Mouse (Mus musculus) spleen, adult 2 months (tissue): Measurements from ENCODE around the gene Vipr2.

ENCODE experiments used
- CTCF ChIP-seq: fragments of 200-500 bp; IDR thresholded peaks from 2 replicates; pipeline ENCODE4 v1.5.1; 2011; ENCODE audit warnings: mild to moderate bottlenecking, inconsistent platforms; ENCODE audit not compliant: insufficient read depth, insufficient read length, insufficient replicate concordance; ENCODE audit errors: extremely low read depth
- POLR2A ChIP-seq: fragments of 200-500 bp; IDR thresholded peaks from 2 replicates; pipeline ENCODE4 v1.6.1; 2011; ENCODE audit warnings: low read depth, low read length, inconsistent platforms

DNA sequence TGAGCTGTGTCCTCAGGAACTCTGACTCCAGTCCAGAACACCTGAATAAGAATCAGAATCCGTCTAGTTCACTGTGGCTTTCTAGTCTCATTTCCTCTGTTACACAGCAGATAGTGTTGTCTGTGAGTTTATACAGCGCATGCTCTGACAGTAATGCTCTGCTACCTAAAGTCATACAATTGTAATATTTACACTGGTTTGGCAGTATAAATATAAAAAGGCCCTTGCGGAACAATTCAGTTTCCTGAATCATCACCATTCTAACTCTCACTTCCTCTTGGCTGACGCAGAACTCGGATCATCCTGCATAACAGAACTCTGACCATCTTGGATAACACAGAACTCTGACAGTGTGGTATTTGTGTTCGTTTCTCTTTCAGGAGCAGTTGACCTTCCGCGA is 23.2 kb upstream of the Vipr2 start:
- no peak for TF ChIP-seq CTCF
- TF ChIP-seq POLR2A, result no peak
